Mouse (Mus musculus) forebrain, embryonic 16.5 days (tissue): ENCODE measurements around the gene Zfr2. TPM values are rescaled to one million over a fixed set of nuclear protein-coding genes. Genes with fewer than 3 reads are reported as not detected.
"Not testable (repeated sequence)": the region's sequence is repeated elsewhere in the genome, so short reads cannot be mapped to it uniquely, and the experiment has no call there.

Experiments
- ATAC-seq: fragments of 200-750 bp; cut with Nextera tagmentation; 2 replicates; pipeline ENCODE4 v1.8.0; 2017; ENCODE audit warnings: mild to moderate bottlenecking, moderate library complexity
- H3K27ac ChIP-seq: fragments of 300-500 bp; sonication (generic); 2 replicates; pipeline ENCODE4 v1.5.1; 2014; ENCODE audit warnings: low read length, control low read depth
- H3K27me3 ChIP-seq: fragments of 300-500 bp; sonication (generic); replicated peaks from 2 replicates; pipeline ENCODE4 v1.6.1; 2014; ENCODE audit warnings: low read length; ENCODE audit not compliant: control insufficient read depth, insufficient read depth
- H3K36me3 ChIP-seq: fragments of 300-500 bp; sonication (generic); 2 replicates; pipeline ENCODE4 v1.6.1; 2014; ENCODE audit not compliant: control insufficient read depth, insufficient read depth
- H3K4me1 ChIP-seq: fragments of 300-500 bp; sonication (generic); replicated peaks from 2 replicates; pipeline ENCODE4 v1.6.1; 2014; ENCODE audit warnings: low read length; ENCODE audit not compliant: control insufficient read depth, insufficient read depth
- H3K4me2 ChIP-seq: fragments of 300-500 bp; sonication (generic); 2 replicates; pipeline ENCODE4 v1.6.1; 2014; ENCODE audit warnings: mild to moderate bottlenecking, low read length, control low read depth
- H3K4me3 ChIP-seq: fragments of 300-500 bp; sonication (generic); replicated peaks from 2 replicates; pipeline ENCODE4 v1.5.1; 2014; ENCODE audit warnings: mild to moderate bottlenecking, low read length, control low read depth
- H3K9ac ChIP-seq: fragments of 300-500 bp; sonication (generic); replicated peaks from 2 replicates; pipeline ENCODE4 v1.6.1; 2014; ENCODE audit warnings: low read depth, low read length, control low read depth
- H3K9me3 ChIP-seq: fragments of 300-500 bp; sonication (generic); 2 replicates; pipeline ENCODE4 v1.6.1; 2016; ENCODE audit warnings: low read length; ENCODE audit not compliant: control insufficient read depth
- WGBS: fragments of 180-500 bp; shearing (Covaris S2); extraction: QIAGEN DNeasy Blood & Tissue Kit; methylation state at CpG from one replicate; pipeline ENCODE4 v1.1.7; 2014; 5-methylcytosine and 5-hydroxymethylcytosine counted together
- polyA plus RNA-seq: library from polyadenylated mRNA; unstranded; fragments of >200 nt; fragmentation: Nextera tagmentation; extraction: Ambion mirVana; gene quantifications from 2 replicates; pipeline ENCODE4 v1.2.1, GENCODE M21; 2015

The Zfr2 gene
- polyA plus RNA-seq, 1 experiment from 2014 or later: 24.0 TPM

- no peaks in the 10 kb centered on the region for H3K4me1 ChIP-seq
- no peak overlapping the region for H3K27ac ChIP-seq
- no peak for ATAC-seq
- H3K9ac ChIP-seq: no peak overlapping the region
- H3K4me2 ChIP-seq: no peak overlapping the region
- peaks cover under 1% of the 10 kb centered on the region for H3K36me3 ChIP-seq
- WGBS: 79% methylated on average over 20 of the region's 20 CpGs
- peaks cover 9% of the 10 kb centered on the region for H3K27me3 ChIP-seq
- H3K4me3 ChIP-seq: no peak overlapping the region
- H3K9me3 ChIP-seq: no peaks in the 10 kb centered on the region
Observed at GRCm38 (mm10) chr10:81200605-81201287, 32.2 kb upstream of the Zfr2 start.

- H3K4me3 ChIP-seq: no peak within 1 kb of the TSS
- 0 out of 2 replicates have a peak, but pooled peaks cover 3% of the 10 kb centered on the region for H3K27me3 ChIP-seq
- no peak within 1 kb of the TSS for H3K27ac ChIP-seq
- H3K9me3 ChIP-seq: no peaks in the 10 kb centered on the region
- no peak for ATAC-seq
- H3K4me1 ChIP-seq: no peaks in the 10 kb centered on the region
- peaks cover 9% of the 10 kb centered on the region for H3K36me3 ChIP-seq
- 60% methylated on average over 13 of the region's 13 CpGs for WGBS
- no peak within 1 kb of the TSS for H3K9ac ChIP-seq
- no peak within 1 kb of the TSS for H3K4me2 ChIP-seq
Observed at GRCm38 (mm10) chr10:81201807-81202758, 30.9 kb upstream of the Zfr2 start, which contains the start of gene Nmrk2. Gene Nmrk2, minus strand, starts transcription at chr10:81202051.

GRCm38 (mm10) chr10:81202978-81203720, 29.8 kb upstream of the Zfr2 start:
- Histone ChIP-seq H3K27ac (no peak overlapping the region), H3K9ac (no peak overlapping the region), H3K9me3 (no peaks in the 10 kb centered on the region), H3K4me2 (no peak overlapping the region), H3K27me3 (no peaks in the 10 kb centered on the region), H3K4me1 (no peaks in the 10 kb centered on the region), H3K36me3 (peaks cover 17% of the 10 kb centered on the region), H3K4me3 (no peak overlapping the region)
- no peak for ATAC-seq
- whole genome bisulfite sequencing: 63% methylated on average over 8 of the region's 8 CpGs

- H3K4me2 ChIP-seq: no peak overlapping the region
- peak; percentile 22; the same call in 1 of the 2 replicates for ATAC-seq
Observed at GRCm38 (mm10) chr10:81204137-81204536, 28.8 kb upstream of the Zfr2 start.

GRCm38 (mm10) chr10:81210154-81210553, 22.8 kb upstream of the Zfr2 start:
- Histone ChIP-seq H3K36me3 (peaks cover 71% of the 10 kb centered on the region), H3K9me3 (peaks cover 8% of the 10 kb centered on the region; the same call in 1 of the 2 replicates), H3K4me1 (no peaks in the 10 kb centered on the region), H3K9ac (no peak overlapping the region), H3K27me3 (no peaks in the 10 kb centered on the region), H3K27ac (no peak overlapping the region), H3K4me2 (no peak overlapping the region), H3K4me3 (no peak overlapping the region)
- no peak for ATAC-seq
- WGBS: 98% methylated on average over 5 of the region's 5 CpGs

More at GRCm38 (mm10) chr10:81204137-81204536, 28.8 kb upstream of the Zfr2 start:
- Histone ChIP-seq H3K4me1 (no peaks in the 10 kb centered on the region), H3K4me3 (no peak overlapping the region), H3K27me3 (no peaks in the 10 kb centered on the region), H3K36me3 (peaks cover 17% of the 10 kb centered on the region), H3K27ac (0 out of 2 replicates have a peak overlapping the region, but pooled peaks have one; percentile 26), H3K9me3 (no peaks in the 10 kb centered on the region), H3K9ac (no peak overlapping the region)
- WGBS: 66% methylated on average over 4 of the region's 4 CpGs

- H3K27ac ChIP-seq: no peak overlapping the region
- 88% methylated on average over 6 of the region's 6 CpGs for WGBS
- ATAC-seq: no peak
Observed at GRCm38 (mm10) chr10:81216260-81216659, 16.7 kb upstream of the Zfr2 start.

GRCm38 (mm10) chr10:81216810-81217209, 16.1 kb upstream of the Zfr2 start:
- Histone ChIP-seq H3K9ac (no peak overlapping the region), H3K36me3 (peaks cover 43% of the 10 kb centered on the region), H3K27ac (no peak overlapping the region), H3K4me3 (no peak overlapping the region), H3K9me3 (peaks cover 5% of the 10 kb centered on the region; the same call in 1 of the 2 replicates), H3K4me2 (no peak overlapping the region), H3K27me3 (no peaks in the 10 kb centered on the region), H3K4me1 (no peaks in the 10 kb centered on the region)
- no peak for ATAC-seq
- WGBS: 91% methylated on average over 6 of the region's 6 CpGs

More at GRCm38 (mm10) chr10:81216260-81216659, 16.7 kb upstream of the Zfr2 start:
- Histone ChIP-seq H3K9me3 (peaks cover 5% of the 10 kb centered on the region; the same call in 1 of the 2 replicates), H3K4me1 (no peaks in the 10 kb centered on the region), H3K4me2 (no peak overlapping the region), H3K4me3 (no peak overlapping the region), H3K9ac (no peak overlapping the region), H3K36me3 (peaks cover 47% of the 10 kb centered on the region), H3K27me3 (no peaks in the 10 kb centered on the region)

- not testable (repeated sequence) for H3K27ac ChIP-seq, H3K9ac ChIP-seq, H3K4me3 ChIP-seq, H3K4me1 ChIP-seq, H3K9me3 ChIP-seq, H3K4me2 ChIP-seq, H3K27me3 ChIP-seq, ATAC-seq
- WGBS: 29% methylated on average over 1 of the region's 1 CpGs
- H3K36me3 ChIP-seq: peaks cover 38% of the 10 kb centered on the region
Observed at GRCm38 (mm10) chr10:81217267-81217666, 15.7 kb upstream of the Zfr2 start.
